Mouse (Mus musculus) leukemia stem cell, adult 10-12 weeks (primary cell): ENCODE data around the gene Gm7361. TPM values are rescaled to one million over a fixed set of nuclear protein-coding genes. Genes with fewer than 3 reads are reported as not detected.

Experiments
- polyA plus RNA-seq: library from polyadenylated mRNA; stranded (reverse); fragments of >175 nt; gene quantifications from 2 replicates; pipeline ENCODE4 v1.2.3, GENCODE M21; 2012; ENCODE audit warnings: low replicate concordance

Gene Gm7361
- polyA plus RNA-seq, result not detected in 2 replicates

DNA sequence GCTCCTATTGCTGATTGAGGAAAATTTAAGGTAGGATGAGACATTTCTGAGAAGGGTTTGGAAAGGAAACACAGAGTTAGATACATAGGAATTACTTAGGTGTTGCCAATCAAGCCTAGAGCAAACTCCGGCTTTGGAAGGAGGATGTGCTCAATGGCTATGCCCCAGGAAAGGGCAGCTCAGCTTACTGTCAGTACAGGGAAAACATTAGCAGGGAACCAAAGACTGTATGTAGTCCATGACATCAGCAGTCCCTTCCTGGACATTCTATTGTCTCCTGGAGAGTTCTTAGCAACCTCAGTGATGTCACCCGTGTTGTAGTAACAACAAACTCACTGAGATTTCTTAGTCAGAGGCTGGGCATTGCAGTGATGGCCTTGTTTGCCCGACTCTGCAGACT is at the start of gene Gm7361:
Gm7361 (plus strand) TSS at position 301 of the 400 bp plus-strand sequence.

Other genes starting within 250 kb of the Gm7361 start
- gene Gm5862, start 234.8 kb upstream of the Gm7361 start, polyA plus RNA-seq, result 0.17 TPM in 1 of 2 replicates, not detected in the other
- not detected in 2 replicates for gene Speer4a, start 218.1 kb upstream of the Gm7361 start, polyA plus RNA-seq
- gene Gm7347, start 199.1 kb upstream of the Gm7361 start, polyA plus RNA-seq, result not detected in 2 replicates
- gene Gm10471, start 168.4 kb upstream of the Gm7361 start, polyA plus RNA-seq, result not detected in 2 replicates
- gene 5031410I06Rik, start 152.3 kb upstream of the Gm7361 start, polyA plus RNA-seq, result not detected in 2 replicates
- not detected in 2 replicates for gene Gm10220, start 136.3 kb upstream of the Gm7361 start, polyA plus RNA-seq